Mouse (Mus musculus) heart, postnatal 25 days (tissue): ENCODE measurements around the gene Ttc29. TPM values are rescaled to one million over a fixed set of nuclear protein-coding genes. Genes with fewer than 3 reads are reported as not detected.

Experiments used
- total RNA-seq, 2 experiments: library from RNA; stranded (reverse); gene quantifications; 2 replicates each; pipeline ENCODE4 v1.2.3; 2021

The Ttc29 gene
- total RNA-seq, 2 experiments from 2014 or later = not detected

Other genes starting within 250 kb of the Ttc29 start
- gene Pou4f2, start 223.3 kb downstream of the Ttc29 start, total RNA-seq = not detected